Mouse (Mus musculus) hindbrain, embryonic 16.5 days (tissue): ENCODE data around the gene Apoc3. TPM values are rescaled to one million over a fixed set of nuclear protein-coding genes. Genes with fewer than 3 reads are reported as not detected.

Experiments used
- ATAC-seq: fragments of 200-750 bp; cut with Nextera tagmentation; 2 replicates; pipeline ENCODE4 v1.8.0; 2017; ENCODE audit warnings: moderate TSS enrichment, moderate library complexity
- H3K27ac ChIP-seq: fragments of 300-500 bp; sonication (generic); 2 replicates; pipeline ENCODE4 v1.5.1; 2014; ENCODE audit warnings: low read depth, mild to moderate bottlenecking, control low read depth, low read length, moderate library complexity
- H3K27me3 ChIP-seq: fragments of 300-500 bp; sonication (generic); replicated peaks from 2 replicates; pipeline ENCODE4 v1.6.1; 2014; ENCODE audit warnings: low read length; ENCODE audit not compliant: control insufficient read depth, insufficient read depth
- H3K36me3 ChIP-seq: fragments of 300-500 bp; sonication (generic); 2 replicates; pipeline ENCODE4 v1.6.1; 2014; ENCODE audit warnings: mild to moderate bottlenecking, low read length, moderate library complexity, mixed read lengths; ENCODE audit not compliant: control insufficient read depth, insufficient read depth
- H3K4me1 ChIP-seq: fragments of 300-500 bp; sonication (generic); 2 replicates; pipeline ENCODE4 v1.6.1; 2014; ENCODE audit warnings: low read depth, low read length; ENCODE audit not compliant: control insufficient read depth, insufficient read depth
- H3K4me2 ChIP-seq: fragments of 300-500 bp; sonication (generic); 2 replicates; pipeline ENCODE4 v1.6.1; 2014; ENCODE audit warnings: mild to moderate bottlenecking, low read length, control low read depth, moderate library complexity
- H3K4me3 ChIP-seq: fragments of 300-500 bp; sonication (generic); 2 replicates; pipeline ENCODE4 v1.5.1; 2014; ENCODE audit warnings: mild to moderate bottlenecking, low read length, control low read depth, moderate library complexity
- H3K9ac ChIP-seq: fragments of 300-500 bp; sonication (generic); 2 replicates; pipeline ENCODE4 v1.6.1; 2014; ENCODE audit warnings: low read depth, mild to moderate bottlenecking, control low read depth, low read length, moderate library complexity
- H3K9me3 ChIP-seq: fragments of 300-500 bp; sonication (generic); 2 replicates; pipeline ENCODE4 v1.6.1; 2014; ENCODE audit warnings: mild to moderate bottlenecking, low read length, moderate library complexity; ENCODE audit not compliant: control insufficient read depth
- WGBS: fragments of 180-500 bp; shearing (Covaris S2); extraction: QIAGEN DNeasy Blood & Tissue Kit; methylation state at CpG from one replicate; pipeline ENCODE4 v1.1.7; 2014; 5-methylcytosine and 5-hydroxymethylcytosine counted together
- polyA plus RNA-seq: library from polyadenylated mRNA; unstranded; fragments of >200 nt; fragmentation: Nextera tagmentation; extraction: Ambion mirVana; gene quantifications from 2 replicates; pipeline ENCODE4 v1.2.1, GENCODE M21; 2015

The Apoc3 gene
- not detected in 2 replicates for polyA plus RNA-seq

- no peak for ATAC-seq
- Histone ChIP-seq H3K27me3 (no peaks in the 10 kb centered on the region), H3K4me1 (peaks cover 2% of the 10 kb centered on the region), H3K27ac (no peak within 1 kb of the TSS), H3K9ac (no peak within 1 kb of the TSS), H3K4me3 (no peak within 1 kb of the TSS), H3K36me3 (no peaks in the 10 kb centered on the region), H3K9me3 (no peaks in the 10 kb centered on the region), H3K4me2 (no peak within 1 kb of the TSS)
Measured at GRCm38 (mm10) chr9:46235596-46235648, at the start of gene Apoc3. TSS of gene Apoc3 (minus strand) at chr9:46235636.

DNA sequence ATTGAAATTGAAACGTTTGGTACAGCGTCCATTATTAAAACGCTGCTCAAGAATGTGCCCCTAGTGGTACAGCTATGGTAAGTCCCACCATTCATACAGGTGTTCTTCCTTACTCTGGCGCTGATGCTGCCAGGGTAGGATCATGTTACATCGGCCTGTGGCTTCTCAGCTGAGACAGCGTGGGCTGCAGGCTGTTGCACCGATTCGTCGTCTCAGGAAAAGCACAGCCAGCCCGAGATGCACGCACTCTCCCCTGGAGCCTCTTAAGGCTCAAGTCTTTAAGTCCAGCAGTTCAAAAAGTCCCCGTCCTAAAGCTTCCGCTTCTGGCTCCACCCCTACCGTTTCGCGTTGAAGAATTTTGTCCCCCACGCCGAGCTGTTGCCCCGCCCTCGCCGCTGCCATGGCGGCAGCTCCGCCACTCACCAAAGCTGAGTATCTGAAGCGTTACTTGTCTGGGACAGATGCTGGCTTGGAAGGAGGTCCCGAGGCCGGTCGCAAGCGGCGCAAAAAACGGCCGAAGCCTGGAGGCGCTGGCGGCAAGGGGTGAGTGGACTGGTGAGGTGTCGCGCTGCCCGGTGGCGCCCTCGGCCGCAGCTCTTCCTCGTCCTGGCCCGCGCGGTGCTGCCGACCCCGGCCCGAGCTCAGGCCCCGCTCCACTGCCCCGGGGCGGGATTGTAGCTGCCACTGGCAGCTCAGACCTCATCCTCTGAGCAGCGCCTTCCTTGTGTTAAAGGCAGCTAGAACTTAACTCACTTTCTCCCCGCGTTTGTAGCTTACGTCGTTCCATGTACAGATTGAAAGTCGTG, 47.4 kb upstream of the Apoc3 start, which contains the start of gene Bud13:
Gene Bud13, plus strand, starts transcription at position 378 of the 806 bp plus-strand sequence.
- Histone ChIP-seq H3K9ac (peak within 1 kb of the TSS; percentile 88), H3K4me3 (peak within 1 kb of the TSS; percentile 93), H3K36me3 (peaks cover 31% of the 10 kb centered on the region), H3K4me1 (peaks cover 7% of the 10 kb centered on the region), H3K4me2 (peak within 1 kb of the TSS; percentile 86), H3K27me3 (no peaks in the 10 kb centered on the region), H3K9me3 (no peaks in the 10 kb centered on the region), H3K27ac (peak within 1 kb of the TSS; percentile 82)
- peak; percentile 95 for ATAC-seq
- under 1% methylated on average over 55 of the region's 55 CpGs for WGBS

DNA sequence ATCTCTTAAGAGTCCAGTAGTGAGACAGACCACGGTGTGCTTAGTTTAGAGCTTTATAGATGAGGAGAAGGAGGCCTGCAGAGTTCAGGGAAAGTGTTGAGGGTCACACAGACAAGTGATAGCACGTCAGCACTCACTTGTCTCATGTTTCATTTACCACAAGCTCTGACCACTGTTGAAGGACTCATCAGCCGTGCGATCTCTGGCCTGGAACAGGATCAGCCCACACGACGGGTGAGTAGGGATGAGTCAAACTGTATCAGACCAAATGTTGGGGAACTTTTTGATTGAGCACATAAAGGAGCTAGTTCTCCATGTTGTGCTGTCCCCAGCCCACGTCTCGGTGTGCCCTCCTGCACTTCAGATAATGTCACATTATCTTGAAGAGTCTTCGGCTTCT, 39.1 kb upstream of the Apoc3 start:
- Histone ChIP-seq H3K27ac (no peak overlapping the region), H3K27me3 (peaks cover 3% of the 10 kb centered on the region), H3K9me3 (no peaks in the 10 kb centered on the region), H3K9ac (no peak overlapping the region), H3K4me3 (no peak overlapping the region), H3K4me2 (no peak overlapping the region), H3K4me1 (peaks cover 6% of the 10 kb centered on the region), H3K36me3 (peaks cover 28% of the 10 kb centered on the region)
- 92% methylated on average over 9 of the region's 9 CpGs for WGBS
- ATAC-seq: no peak

- H3K9me3 ChIP-seq: no peaks in the 10 kb centered on the region
- H3K4me2 ChIP-seq: peak within 1 kb of the TSS; percentile 92
- peak within 1 kb of the TSS; percentile 21; the same call in 1 of the 2 replicates for H3K27ac ChIP-seq
- peaks cover 3% of the 10 kb centered on the region for H3K27me3 ChIP-seq
- H3K4me3 ChIP-seq: peak within 1 kb of the TSS; percentile 69
- H3K4me1 ChIP-seq: peaks cover 6% of the 10 kb centered on the region
- ATAC-seq: peak; percentile 98
- peaks cover 20% of the 10 kb centered on the region for H3K36me3 ChIP-seq
- peak within 1 kb of the TSS; percentile 72 for H3K9ac ChIP-seq
- 6% methylated on average over 45 of the region's 45 CpGs for WGBS
Measured at GRCm38 (mm10) chr9:46272677-46273454, 37.4 kb upstream of the Apoc3 start, which contains the start of gene Zpr1. TSS of gene Zpr1 (plus strand) at chr9:46273064.

DNA sequence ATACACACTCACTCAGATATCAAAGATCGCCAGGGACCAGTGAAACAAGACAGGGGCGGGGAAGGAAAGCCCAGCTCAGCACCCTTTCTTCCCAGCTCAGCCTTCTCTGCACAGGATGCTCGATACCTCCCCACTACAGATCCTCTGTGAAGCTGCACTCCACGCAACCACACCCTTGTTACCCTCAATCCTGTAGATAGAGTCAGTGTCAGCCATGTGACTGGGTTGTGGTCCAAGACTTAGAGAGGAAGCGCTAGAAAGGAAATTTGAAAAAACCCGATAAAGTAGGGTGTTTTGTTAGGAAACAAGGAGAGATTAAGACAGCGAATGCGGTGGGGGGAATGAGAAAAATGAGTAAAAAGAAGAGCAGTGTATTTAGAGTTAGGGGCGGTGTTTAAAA, 36.6 kb upstream of the Apoc3 start:
- peaks cover 6% of the 10 kb centered on the region for H3K4me1 ChIP-seq
- no peak overlapping the region for H3K4me2 ChIP-seq
- no peaks in the 10 kb centered on the region for H3K9me3 ChIP-seq
- H3K27me3 ChIP-seq: peaks cover 3% of the 10 kb centered on the region
- WGBS: 89% methylated on average over 9 of the region's 9 CpGs
- H3K4me3 ChIP-seq: no peak overlapping the region
- ATAC-seq: no peak
- H3K36me3 ChIP-seq: peaks cover 17% of the 10 kb centered on the region
- no peak overlapping the region for H3K27ac ChIP-seq
- no peak overlapping the region for H3K9ac ChIP-seq

GRCm38 (mm10) chr9:46270782-46271181, 35.3 kb upstream of the Apoc3 start:
- Histone ChIP-seq H3K4me3 (no peak overlapping the region), H3K9ac (no peak overlapping the region), H3K4me1 (peaks cover 6% of the 10 kb centered on the region), H3K36me3 (peaks cover 7% of the 10 kb centered on the region), H3K27ac (no peak overlapping the region), H3K27me3 (peaks cover 3% of the 10 kb centered on the region), H3K4me2 (no peak overlapping the region), H3K9me3 (no peaks in the 10 kb centered on the region)
- 87% methylated on average over 4 of the region's 4 CpGs for WGBS
- no peak for ATAC-seq

GRCm38 (mm10) chr9:46269125-46269524, 33.7 kb upstream of the Apoc3 start:
- ATAC-seq: no peak
- H3K4me2 ChIP-seq: no peak overlapping the region
- H3K27ac ChIP-seq: no peak overlapping the region
- WGBS: 85% methylated on average over 5 of the region's 5 CpGs
- H3K4me1 ChIP-seq: peaks cover 6% of the 10 kb centered on the region
- H3K4me3 ChIP-seq: no peak overlapping the region
- no peak overlapping the region for H3K9ac ChIP-seq
- no peaks in the 10 kb centered on the region for H3K36me3 ChIP-seq
- H3K27me3 ChIP-seq: peaks cover 3% of the 10 kb centered on the region
- no peaks in the 10 kb centered on the region for H3K9me3 ChIP-seq

- Histone ChIP-seq H3K4me1 (no peaks in the 10 kb centered on the region), H3K4me3 (no peak within 1 kb of the TSS), H3K27ac (no peak within 1 kb of the TSS), H3K36me3 (no peaks in the 10 kb centered on the region), H3K9me3 (no peaks in the 10 kb centered on the region), H3K27me3 (peaks cover 3% of the 10 kb centered on the region), H3K4me2 (no peak within 1 kb of the TSS), H3K9ac (no peak within 1 kb of the TSS)
- ATAC-seq: no peak
- WGBS: 64% methylated on average over 7 of the region's 7 CpGs
Measured at GRCm38 (mm10) chr9:46268343-46268873, 33.0 kb upstream of the Apoc3 start, which contains the start of gene Apoa5. TSS of gene Apoa5 (plus strand) at chr9:46268633.

DNA sequence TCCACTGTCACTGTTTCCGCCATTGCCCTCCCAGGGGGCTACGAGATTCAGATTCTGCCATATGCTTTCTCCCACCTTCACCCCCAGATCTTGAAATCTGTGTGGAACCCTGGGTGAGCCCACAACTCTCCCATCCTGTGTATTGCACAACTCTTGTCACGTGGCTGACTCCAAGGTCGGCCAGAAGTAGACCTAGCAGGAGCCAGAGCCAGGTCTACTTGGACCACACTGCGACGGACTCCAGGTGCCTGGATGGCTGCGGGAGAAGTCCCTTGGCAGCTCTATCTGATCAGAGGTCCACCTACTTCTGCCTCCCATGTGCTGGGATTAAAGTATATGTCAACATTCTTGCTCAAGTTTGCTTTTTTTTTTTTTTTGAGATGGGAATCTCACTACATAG, 25.7 kb upstream of the Apoc3 start:
- 87% methylated on average over 7 of the region's 7 CpGs for WGBS

More for the DNA sequence above, 25.7 kb upstream of the Apoc3 start:
- no peaks in the 10 kb centered on the region for H3K4me1 ChIP-seq
- H3K4me3 ChIP-seq: no peak overlapping the region
- H3K27ac ChIP-seq: no peak overlapping the region
- no peak overlapping the region for H3K4me2 ChIP-seq
- no peak for ATAC-seq
- H3K27me3 ChIP-seq: no peaks in the 10 kb centered on the region
- no peaks in the 10 kb centered on the region for H3K36me3 ChIP-seq
- H3K9ac ChIP-seq: no peak overlapping the region
- no peaks in the 10 kb centered on the region for H3K9me3 ChIP-seq
